Mouse (Mus musculus) stomach, postnatal 0 days (tissue): ENCODE measurements around the gene Nrp2. TPM values are rescaled to one million over a fixed set of nuclear protein-coding genes. Genes with fewer than 3 reads are reported as not detected.

ENCODE experiments used
- ATAC-seq: fragments of 200-750 bp; cut with Nextera tagmentation; 2 replicates; pipeline ENCODE4 v1.8.0; 2017; ENCODE audit not compliant: low FRiP score, low TSS enrichment
- DNase-seq: peaks from one replicate; pipeline ENCODE4 v3.0.0-alpha.2; 2016; ENCODE audit warnings: low spot score
- H3K27ac ChIP-seq: fragments of 300-500 bp; sonication (generic); replicated peaks from 2 replicates; pipeline ENCODE4 v1.5.1; 2014; ENCODE audit warnings: mild to moderate bottlenecking, control low read depth
- H3K27me3 ChIP-seq: fragments of 300-500 bp; sonication (generic); 2 replicates; pipeline ENCODE4 v1.6.1; 2014; ENCODE audit warnings: low read length; ENCODE audit not compliant: control insufficient read depth, insufficient read depth
- H3K36me3 ChIP-seq: fragments of 300-500 bp; sonication (generic); 2 replicates; pipeline ENCODE4 v1.6.1; 2014; ENCODE audit warnings: low read length, mixed read lengths; ENCODE audit not compliant: control insufficient read depth, insufficient read depth
- H3K4me1 ChIP-seq: fragments of 300-500 bp; sonication (generic); replicated peaks from 2 replicates; pipeline ENCODE4 v1.6.1; 2014; ENCODE audit warnings: antibody characterized with exemption; ENCODE audit not compliant: control insufficient read depth, insufficient read depth
- H3K4me2 ChIP-seq: fragments of 300-500 bp; sonication (generic); replicated peaks from 2 replicates; pipeline ENCODE4 v1.6.1; 2014; ENCODE audit warnings: low read depth, mild to moderate bottlenecking, control low read depth, moderate library complexity
- H3K4me3 ChIP-seq: fragments of 300-500 bp; sonication (generic); 2 replicates; pipeline ENCODE4 v1.5.1; 2014; ENCODE audit warnings: low read depth, low read length, control low read depth
- H3K9ac ChIP-seq: fragments of 300-500 bp; sonication (generic); 2 replicates; pipeline ENCODE4 v1.6.1; 2014; ENCODE audit warnings: mild to moderate bottlenecking, low read length, control low read depth, mixed read lengths
- H3K9me3 ChIP-seq: fragments of 300-500 bp; sonication (generic); 2 replicates; pipeline ENCODE4 v1.6.1; 2016; ENCODE audit warnings: low read length; ENCODE audit not compliant: control insufficient read depth
- CTCF ChIP-seq: IDR thresholded peaks from 2 replicates; pipeline ENCODE4 v1.5.1; 2016; ENCODE audit warnings: antibody characterized with exemption, low read depth, mild to moderate bottlenecking, moderate library complexity
- EP300 ChIP-seq: optimal IDR thresholded peaks from 2 replicates; pipeline ENCODE3; 2016; ENCODE audit warnings: antibody characterized with exemption
- WGBS: fragments of 180-500 bp; shearing (Covaris S2); extraction: QIAGEN DNeasy Blood & Tissue Kit; methylation state at CpG from one replicate; pipeline ENCODE4 v1.1.7; 2014; 5-methylcytosine and 5-hydroxymethylcytosine counted together
- polyA plus RNA-seq: library from polyadenylated mRNA; unstranded; fragments of >200 nt; fragmentation: Nextera tagmentation; extraction: Ambion mirVana; gene quantifications from 2 replicates; pipeline ENCODE4 v1.2.1, GENCODE M21; 2015

Gene Nrp2
- polyA plus RNA-seq, 1 experiment from 2014 or later, result 10.2 TPM

- H3K36me3 ChIP-seq, result no peaks in the 10 kb centered on the region
- TF ChIP-seq EP300 (no peak), CTCF (no peak)
- no peaks in the 10 kb centered on the region for H3K27me3 ChIP-seq
- WGBS, result 76% methylated on average over 6 of the region's 6 CpGs
- DNase-seq, result no peak
- no peak for ATAC-seq
- H3K9me3 ChIP-seq, result no peaks in the 10 kb centered on the region
- no peaks in the 10 kb centered on the region for H3K4me1 ChIP-seq
- H3K9ac ChIP-seq, result no peak overlapping the region
- no peak overlapping the region for H3K4me3 ChIP-seq
- no peak overlapping the region for H3K4me2 ChIP-seq
- no peak overlapping the region for H3K27ac ChIP-seq
Measured at GRCm38 (mm10) chr1:62831725-62832455, 128.8 kb downstream of the Nrp2 start.

GRCm38 (mm10) chr1:62833356-62833755, 130.3 kb downstream of the Nrp2 start:
- H3K4me3 ChIP-seq, result no peak overlapping the region

GRCm38 (mm10) chr1:62834443-62835185, 131.5 kb downstream of the Nrp2 start:
- no peak overlapping the region for H3K9ac ChIP-seq
- no peaks in the 10 kb centered on the region for H3K36me3 ChIP-seq
- no peaks in the 10 kb centered on the region for H3K9me3 ChIP-seq
- no peak overlapping the region for H3K4me2 ChIP-seq
- H3K27me3 ChIP-seq, result no peaks in the 10 kb centered on the region
- no peak overlapping the region for H3K4me3 ChIP-seq
- H3K4me1 ChIP-seq, result no peaks in the 10 kb centered on the region
- no peak for TF ChIP-seq EP300
- 78% methylated on average over 1 of the region's 1 CpGs for WGBS
- DNase-seq (no peak), ATAC-seq (no peak)
- no peak overlapping the region for H3K27ac ChIP-seq

More at GRCm38 (mm10) chr1:62833356-62833755, 130.3 kb downstream of the Nrp2 start:
- Histone ChIP-seq H3K4me2 (no peak overlapping the region), H3K36me3 (no peaks in the 10 kb centered on the region), H3K9ac (no peak overlapping the region), H3K4me1 (no peaks in the 10 kb centered on the region), H3K27ac (no peak overlapping the region), H3K27me3 (no peaks in the 10 kb centered on the region), H3K9me3 (no peaks in the 10 kb centered on the region)
- WGBS, result 97% methylated on average over 1 of the region's 1 CpGs
- ATAC-seq (no peak), DNase-seq (no peak)
- TF ChIP-seq EP300, result no peak
- TF ChIP-seq CTCF, result no peak

- 86% methylated on average over 3 of the region's 3 CpGs for WGBS
- ATAC-seq (no peak), DNase-seq (no peak)
- no peak for TF ChIP-seq CTCF
- Histone ChIP-seq H3K9ac (no peak overlapping the region), H3K4me3 (no peak overlapping the region), H3K27ac (no peak overlapping the region), H3K9me3 (no peaks in the 10 kb centered on the region), H3K4me1 (no peaks in the 10 kb centered on the region), H3K4me2 (no peak overlapping the region), H3K27me3 (no peaks in the 10 kb centered on the region), H3K36me3 (no peaks in the 10 kb centered on the region)
Measured at GRCm38 (mm10) chr1:62838083-62838482, 135.0 kb downstream of the Nrp2 start.

GRCm38 (mm10) chr1:62838631-62839030, 135.5 kb downstream of the Nrp2 start:
- no peaks in the 10 kb centered on the region for H3K36me3 ChIP-seq
- ATAC-seq, result no peak
- WGBS, result 75% methylated on average over 2 of the region's 2 CpGs
- H3K27ac ChIP-seq, result no peak overlapping the region
- no peak overlapping the region for H3K9ac ChIP-seq
- no peak for TF ChIP-seq EP300
- no peak for TF ChIP-seq CTCF
- H3K9me3 ChIP-seq, result no peaks in the 10 kb centered on the region
- H3K4me2 ChIP-seq, result no peak overlapping the region
- DNase-seq, result no peak
- H3K27me3 ChIP-seq, result no peaks in the 10 kb centered on the region
- H3K4me3 ChIP-seq, result no peak overlapping the region
- H3K4me1 ChIP-seq, result no peaks in the 10 kb centered on the region

DNA sequence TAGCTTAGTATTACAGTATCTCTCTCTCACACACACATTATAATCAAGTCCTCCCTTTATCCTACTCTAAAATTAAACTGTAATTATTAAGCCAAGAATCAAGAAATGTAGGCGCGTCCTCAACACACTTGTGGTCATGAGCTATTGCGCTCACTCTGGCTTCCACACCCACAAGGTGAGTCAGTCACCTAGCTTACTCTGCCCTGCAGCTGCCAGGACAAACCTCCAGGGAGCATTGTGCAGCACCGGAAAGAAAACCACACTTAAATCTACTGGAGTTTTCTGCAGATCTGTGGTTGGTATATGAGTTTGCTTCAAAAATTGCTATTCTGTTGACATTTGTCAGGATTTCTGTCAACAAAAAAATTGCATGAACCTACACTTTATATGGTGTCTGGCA, 140.1 kb downstream of the Nrp2 start:
- TF ChIP-seq EP300 (no peak), CTCF (peak; percentile 54)
- peak; percentile 66 for DNase-seq
- ATAC-seq, result peak; percentile 86
- Histone ChIP-seq H3K4me3 (no peak overlapping the region), H3K27ac (no peak overlapping the region), H3K4me1 (no peaks in the 10 kb centered on the region), H3K9ac (no peak overlapping the region), H3K9me3 (no peaks in the 10 kb centered on the region), H3K4me2 (no peak overlapping the region), H3K27me3 (no peaks in the 10 kb centered on the region), H3K36me3 (no peaks in the 10 kb centered on the region)
- WGBS, result 52% methylated on average over 4 of the region's 4 CpGs
